Mouse (Mus musculus) CH12F3 (cell line): ENCODE measurements around the gene Tldc2.

Source experiments
- in situ Hi-C: fragments of 300-500 bp; cut with MboI; formaldehyde crosslinking; loops from 2 replicates; pipeline ENCODE4 v1.14.3; 2020; ENCODE audit warnings: low sequenced_read_pairs

Tldc2 gene

GRCm38 (mm10) chr2:157060557-157061305 is 26.1 kb upstream of the Tldc2 start:
- in situ Hi-C loops, result no loop called here

- in situ Hi-C loops, result no loop called here
Measured at GRCm38 (mm10) chr2:157063241-157063700, 23.6 kb upstream of the Tldc2 start.

- in situ Hi-C loops, result no loop called here
Measured at GRCm38 (mm10) chr2:157064136-157064535, 22.7 kb upstream of the Tldc2 start.

GRCm38 (mm10) chr2:157064978-157065878 is 21.6 kb upstream of the Tldc2 start:
- in situ Hi-C loops, result no loop called here

GRCm38 (mm10) chr2:157065879-157066226 is 21.0 kb upstream of the Tldc2 start:
- in situ Hi-C loops, result no loop called here

GRCm38 (mm10) chr2:157066731-157067430 is 20.0 kb upstream of the Tldc2 start:
- in situ Hi-C loops, result no loop called here

- in situ Hi-C loops, result no loop called here
Measured at GRCm38 (mm10) chr2:157068701-157069354, 18.0 kb upstream of the Tldc2 start.

- in situ Hi-C loops, result no loop called here
Measured at GRCm38 (mm10) chr2:157069355-157069735, 17.5 kb upstream of the Tldc2 start.

- in situ Hi-C loops, result no loop called here
Measured at GRCm38 (mm10) chr2:157069755-157070315, 17.0 kb upstream of the Tldc2 start.

GRCm38 (mm10) chr2:157070365-157070764 is 16.5 kb upstream of the Tldc2 start:
- in situ Hi-C loops, result no loop called here

- in situ Hi-C loops, result no loop called here
Measured at GRCm38 (mm10) chr2:157071556-157071955, 15.3 kb upstream of the Tldc2 start.

GRCm38 (mm10) chr2:157072316-157072990 is 14.4 kb upstream of the Tldc2 start:
- in situ Hi-C loops, result no loop called here

GRCm38 (mm10) chr2:157073378-157074052 is 13.3 kb upstream of the Tldc2 start:
- in situ Hi-C loops, result no loop called here

- in situ Hi-C loops, result no loop called here
Measured at GRCm38 (mm10) chr2:157074186-157074724, 12.6 kb upstream of the Tldc2 start.

- in situ Hi-C loops, result no loop called here
Measured at GRCm38 (mm10) chr2:157074772-157075171, 12.1 kb upstream of the Tldc2 start.

- in situ Hi-C loops, result no loop called here
Measured at GRCm38 (mm10) chr2:157075226-157075625, 11.6 kb upstream of the Tldc2 start.

GRCm38 (mm10) chr2:157075685-157076084 is 11.2 kb upstream of the Tldc2 start:
- in situ Hi-C loops, result no loop called here

- in situ Hi-C loops, result no loop called here
Measured at GRCm38 (mm10) chr2:157076585-157076984, 10.3 kb upstream of the Tldc2 start.

GRCm38 (mm10) chr2:157077160-157077559 is 9.7 kb upstream of the Tldc2 start:
- in situ Hi-C loops, result no loop called here
